Mouse (Mus musculus) adipocyte (in vitro differentiated cells): Measurements from ENCODE around the gene Fbxl20.

Experiments
- DNase-seq: peaks from one replicate; pipeline ENCODE4 v3.0.0-alpha.2; 2016; ENCODE audit warnings: low spot score

Fbxl20 gene

DNA sequence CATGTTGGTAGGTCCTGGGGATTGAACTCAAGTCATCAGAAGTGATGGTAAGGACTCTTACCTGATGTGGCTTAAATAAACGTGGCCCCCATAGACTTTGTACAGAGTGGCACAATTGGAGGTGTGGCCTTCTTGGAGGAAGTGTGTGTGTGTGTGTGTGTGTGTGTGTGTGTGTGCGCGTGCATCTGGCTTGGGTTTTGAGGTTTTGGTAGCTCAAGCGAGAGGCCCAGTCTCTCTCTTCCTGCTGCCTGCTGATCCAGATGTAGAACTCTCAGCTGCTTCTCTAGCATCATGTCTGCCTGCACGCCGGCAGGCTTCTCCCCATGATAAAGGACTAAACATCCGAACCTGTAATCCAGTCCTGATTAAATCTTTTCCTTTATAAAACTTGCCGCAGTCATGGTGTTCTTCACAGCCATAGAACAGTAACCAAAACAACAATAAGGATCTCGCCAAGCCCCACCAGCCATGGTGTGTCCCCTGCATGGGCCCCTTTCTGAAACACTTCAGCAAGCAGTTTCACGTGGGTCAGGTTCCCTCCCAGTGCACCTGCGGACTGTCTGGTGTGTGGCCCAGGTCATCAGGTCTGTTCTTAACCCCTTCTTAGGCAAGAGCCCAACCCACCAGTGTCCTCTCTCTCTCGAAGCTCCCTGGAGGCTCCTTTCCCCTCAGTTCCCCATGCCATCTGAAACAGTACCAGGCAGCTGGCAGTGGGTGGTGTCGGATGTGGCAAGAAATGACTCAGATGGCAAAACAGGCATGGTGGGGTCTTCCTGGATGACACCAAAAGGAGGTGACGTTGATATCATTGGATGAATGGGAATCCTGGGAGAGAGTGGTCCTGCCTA, 100.3 kb downstream of the Fbxl20 start:
- DNase-seq, result no peak

DNA sequence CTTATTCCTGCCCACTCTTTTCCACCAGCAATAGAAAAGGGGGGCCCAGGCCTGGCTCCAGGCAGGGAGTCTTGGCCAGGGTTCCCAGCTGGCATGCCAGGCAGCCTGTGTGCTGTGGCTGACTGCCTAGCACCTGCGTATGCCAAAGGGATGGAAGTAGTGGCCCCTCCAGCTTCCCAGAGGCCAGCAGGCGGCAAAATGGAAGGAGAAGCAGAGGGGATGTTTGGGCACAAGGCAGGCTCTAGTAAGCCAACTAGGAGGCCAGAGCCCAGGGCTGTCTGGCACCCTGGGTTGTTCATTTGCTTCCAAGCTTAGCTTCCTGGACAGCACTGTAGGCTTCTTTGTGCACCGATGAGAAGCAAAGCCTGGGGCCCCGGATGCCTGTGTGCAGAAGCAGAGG, 102.5 kb downstream of the Fbxl20 start:
- DNase-seq, result no peak

DNA sequence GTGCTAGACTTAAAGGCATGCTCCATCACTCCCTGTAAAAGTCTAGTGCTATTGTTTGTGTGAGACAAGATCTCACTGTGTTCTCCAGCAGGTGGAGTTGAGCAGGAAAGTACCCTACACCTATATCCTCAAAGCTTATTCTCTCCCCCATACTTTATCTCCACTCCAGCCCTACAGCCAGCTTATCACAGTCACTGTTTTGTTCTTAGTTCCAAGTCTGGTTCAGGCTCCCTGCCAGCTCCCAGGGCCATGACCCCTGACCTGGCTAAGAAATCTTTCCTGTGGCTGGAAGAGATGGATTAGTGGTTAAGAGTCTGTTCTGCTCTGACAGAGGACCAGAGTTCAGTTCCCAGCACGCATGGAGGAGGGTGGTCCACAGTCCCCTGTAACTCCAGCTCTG, 103.7 kb downstream of the Fbxl20 start:
- peak; percentile 56 for DNase-seq

GRCm38 (mm10) chr11:98045596-98045995, 104.6 kb downstream of the Fbxl20 start:
- no peak for DNase-seq

- DNase-seq, result no peak
These were observed 106.1 kb downstream of the Fbxl20 start for GRCm38 (mm10) chr11:98044074-98044473.

DNA sequence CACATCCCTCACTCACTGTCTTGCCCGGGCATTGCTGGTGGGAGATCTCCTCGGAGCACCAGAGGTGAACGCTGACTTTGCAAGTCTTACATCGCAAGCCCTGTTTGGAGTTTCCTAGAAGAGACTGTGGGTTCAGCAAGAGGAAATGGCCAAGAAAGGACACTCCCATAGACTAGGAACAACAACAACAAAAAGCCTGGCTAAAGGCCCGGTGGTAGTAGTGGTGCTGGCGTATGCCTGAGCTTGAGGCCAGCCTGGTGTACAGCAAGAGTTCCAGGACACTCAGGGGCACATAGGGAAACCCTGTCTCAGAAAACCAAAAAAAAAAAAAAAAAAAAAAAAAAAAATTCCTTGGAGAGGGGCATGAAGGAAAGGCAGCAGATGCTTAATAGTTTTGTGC, 107.5 kb downstream of the Fbxl20 start:
- peak; percentile 79 for DNase-seq

DNA sequence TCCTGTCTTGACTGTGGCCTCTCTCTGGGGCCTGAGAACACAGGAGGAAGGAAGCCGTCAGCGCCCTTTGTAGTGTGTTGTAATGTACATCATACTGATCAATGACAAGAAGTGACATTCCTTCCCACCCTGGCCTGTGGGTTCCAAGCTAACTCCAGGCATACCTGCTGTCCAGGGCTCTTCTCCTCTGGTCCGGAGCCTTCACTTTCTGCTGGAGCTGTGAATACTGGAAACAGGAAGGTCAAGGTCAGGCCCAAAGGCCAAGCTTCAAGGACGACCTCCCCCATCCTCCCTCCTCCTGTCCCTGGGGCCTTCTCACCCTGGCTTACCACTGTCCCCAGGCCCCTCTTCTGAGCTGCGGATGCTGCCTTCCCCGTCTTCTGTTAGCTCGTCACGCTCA, 109.2 kb downstream of the Fbxl20 start:
- DNase-seq, result no peak

DNA sequence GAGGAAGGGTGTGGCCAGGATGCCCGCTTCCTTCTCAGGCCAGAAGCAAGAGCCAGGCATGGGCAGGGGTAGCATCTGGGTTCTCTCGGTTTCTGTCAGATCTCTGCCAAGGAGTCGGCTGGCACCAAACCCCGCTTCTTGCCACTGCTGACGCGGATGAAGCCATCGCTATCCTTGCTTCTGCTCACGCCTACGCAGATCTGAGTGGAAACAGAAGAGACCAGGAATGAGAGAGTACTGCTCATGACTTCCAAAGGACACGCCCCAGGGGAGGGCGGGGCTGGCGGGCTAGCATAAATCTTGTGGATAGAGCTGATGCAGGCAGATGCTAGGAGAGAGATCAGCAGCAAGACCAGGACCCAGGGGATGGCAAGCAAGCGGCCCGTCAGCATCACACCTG, 112.3 kb downstream of the Fbxl20 start:
- no peak for DNase-seq

- no peak for DNase-seq
These were observed 114.2 kb downstream of the Fbxl20 start for GRCm38 (mm10) chr11:98035977-98036377.

GRCm38 (mm10) chr11:98034840-98035239, 115.4 kb downstream of the Fbxl20 start:
- no peak for DNase-seq

DNA sequence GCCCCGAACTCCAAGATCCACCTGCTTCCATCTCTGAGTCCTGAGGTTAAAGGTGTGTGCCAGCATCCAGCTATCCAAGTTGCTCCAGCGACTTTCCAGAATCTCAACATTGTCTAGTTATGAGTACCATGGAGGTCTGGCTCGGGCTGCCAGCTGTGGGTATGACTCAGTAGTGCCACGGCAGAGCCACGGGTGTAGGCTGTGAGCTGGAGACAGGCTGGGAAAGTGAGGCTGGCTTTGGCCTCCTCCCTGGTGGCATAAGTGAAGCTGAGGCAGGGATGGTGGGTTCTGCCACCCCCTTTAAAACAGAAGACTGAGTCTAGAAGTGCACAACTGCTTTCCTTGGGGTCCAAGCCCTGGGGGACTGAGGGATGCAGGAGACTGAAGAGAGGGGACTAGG, 116.1 kb downstream of the Fbxl20 start:
- no peak for DNase-seq
